Mouse (Mus musculus): ENCODE data around the gene Pou2f2.
"Not testable (repeated sequence)": the region's sequence is repeated elsewhere in the genome, so short reads cannot be mapped to it uniquely, and the experiment has no call there.

Pou2f2 gene

DNA sequence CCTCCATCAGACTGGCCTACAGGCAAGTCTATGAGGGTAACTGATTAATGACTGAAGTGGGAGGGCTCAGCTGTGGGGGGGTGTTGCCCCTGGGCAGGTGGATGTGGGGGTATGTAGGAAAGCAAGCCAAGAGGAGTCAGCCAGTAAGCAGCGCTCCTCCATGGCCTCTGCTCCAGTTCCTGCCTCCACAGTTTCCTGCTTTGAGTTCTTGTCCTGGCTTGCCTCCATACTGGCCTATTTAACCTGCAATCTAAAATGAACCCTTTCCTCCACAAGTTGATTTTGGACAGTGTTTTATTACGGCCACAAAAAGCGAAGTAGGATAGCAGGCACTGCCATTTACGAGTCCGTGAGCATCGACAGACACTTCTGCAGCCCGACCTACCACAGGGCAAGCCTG lies 112.2 kb downstream of the Pou2f2 start:
- no peak for DNase-seq (ENCODE audit: low spot score in 2 of 2)

DNA sequence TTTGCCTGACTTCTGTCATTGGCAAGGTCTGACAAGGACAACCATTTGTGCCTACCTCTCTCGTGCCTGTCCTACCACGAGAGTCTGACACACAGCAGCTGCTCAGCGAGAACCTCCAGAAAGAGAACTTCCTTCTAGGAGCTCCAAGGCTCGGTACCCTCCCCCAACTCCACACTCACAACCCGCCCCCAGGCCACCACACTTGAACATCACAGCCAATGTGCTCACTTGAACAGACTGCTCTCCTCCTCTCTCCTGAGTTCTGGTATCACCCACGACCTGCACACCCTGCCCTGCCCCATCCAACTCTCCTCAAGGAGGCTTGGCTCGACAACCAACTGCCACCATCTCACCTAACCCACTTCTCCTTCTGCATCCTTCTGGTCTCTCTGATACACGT lies 115.6 kb downstream of the Pou2f2 start:
- no peak for DNase-seq (ENCODE audit: low spot score in 2 of 2)

DNA sequence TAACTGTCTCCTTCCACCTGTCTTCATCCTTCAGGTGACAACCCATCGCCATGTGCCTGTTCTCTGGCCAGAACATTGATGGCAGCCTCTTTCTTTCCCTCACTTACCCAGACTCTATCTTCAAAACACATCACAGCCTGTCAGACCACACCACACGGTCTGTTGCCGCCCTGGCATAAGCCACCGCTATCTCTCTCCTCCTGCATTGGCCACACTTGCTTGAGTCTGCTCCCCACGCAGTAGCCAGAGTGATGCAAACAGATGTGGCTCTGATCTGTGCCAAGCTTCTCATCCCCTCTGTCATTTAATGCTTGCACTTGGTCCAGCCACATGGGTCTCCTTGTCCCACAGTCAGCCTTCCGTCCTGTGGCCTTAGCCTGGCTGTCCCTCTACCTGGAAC lies 116.2 kb downstream of the Pou2f2 start:
- DNase-seq (ENCODE audit: low spot score in 2 of 2) = no peak

DNA sequence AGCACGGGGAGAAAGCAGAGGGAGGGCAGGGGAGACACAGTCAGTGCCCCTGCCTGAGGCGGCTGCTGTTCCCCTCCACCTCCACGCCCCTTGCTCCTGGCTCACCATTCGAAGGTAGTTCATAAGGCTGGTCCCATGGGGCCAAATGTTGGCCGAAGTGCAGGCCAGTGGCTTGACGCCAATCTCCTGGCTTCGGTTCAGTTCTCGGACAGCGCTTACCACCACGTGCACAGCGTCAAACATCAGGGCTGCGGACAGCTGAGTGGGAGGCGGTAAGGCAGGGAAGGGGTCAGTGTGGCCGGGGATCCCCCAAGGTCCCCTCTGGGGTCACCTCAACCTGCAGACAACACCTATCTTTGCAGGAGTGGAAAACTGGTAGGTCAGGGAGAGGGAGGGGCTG lies 120.7 kb downstream of the Pou2f2 start:
- no peak for DNase-seq (ENCODE audit: low spot score in 2 of 2)

DNA sequence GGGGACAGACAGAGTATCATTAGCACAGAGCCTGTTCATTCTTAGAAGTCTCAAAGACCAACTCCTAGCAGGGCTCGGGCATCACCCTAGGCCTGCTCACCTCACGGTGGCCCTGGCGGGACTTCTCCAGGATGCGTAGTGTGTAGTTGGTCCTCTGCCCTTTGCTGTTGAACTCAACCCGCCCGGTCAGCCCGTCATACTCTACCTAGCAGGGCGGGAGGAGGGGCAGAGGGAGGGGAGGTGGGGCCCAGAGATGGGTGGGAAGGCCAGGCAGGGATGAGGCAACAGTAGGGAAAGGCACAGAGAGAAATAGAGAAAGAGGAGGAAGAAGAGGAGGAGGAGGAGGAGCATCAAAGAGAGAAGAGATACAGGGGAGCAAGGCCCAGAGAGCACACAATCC lies 121.1 kb downstream of the Pou2f2 start:
- no peak for DNase-seq (ENCODE audit: low spot score in 2 of 2)

DNA sequence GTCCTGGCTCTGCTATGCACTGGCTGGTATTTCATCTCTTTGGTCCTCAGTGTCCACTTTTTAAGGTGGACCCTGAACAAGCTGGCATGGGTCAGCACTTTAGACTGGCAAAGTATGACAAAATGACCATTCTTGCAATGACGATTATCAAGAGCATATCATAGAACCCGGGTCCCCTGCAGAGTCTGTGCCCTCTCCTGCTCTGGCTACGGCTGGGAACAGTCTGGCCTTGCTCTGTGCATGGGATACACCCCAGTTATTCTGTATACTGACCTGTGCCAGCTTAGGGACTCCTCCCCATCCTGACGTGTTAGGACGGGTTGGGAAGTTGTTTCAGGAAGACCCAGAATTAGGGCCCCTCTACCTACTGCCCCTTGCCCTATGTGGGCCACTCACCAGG lies 121.6 kb downstream of the Pou2f2 start:
- DNase-seq (ENCODE audit: low spot score in 2 of 2) = no peak

DNA sequence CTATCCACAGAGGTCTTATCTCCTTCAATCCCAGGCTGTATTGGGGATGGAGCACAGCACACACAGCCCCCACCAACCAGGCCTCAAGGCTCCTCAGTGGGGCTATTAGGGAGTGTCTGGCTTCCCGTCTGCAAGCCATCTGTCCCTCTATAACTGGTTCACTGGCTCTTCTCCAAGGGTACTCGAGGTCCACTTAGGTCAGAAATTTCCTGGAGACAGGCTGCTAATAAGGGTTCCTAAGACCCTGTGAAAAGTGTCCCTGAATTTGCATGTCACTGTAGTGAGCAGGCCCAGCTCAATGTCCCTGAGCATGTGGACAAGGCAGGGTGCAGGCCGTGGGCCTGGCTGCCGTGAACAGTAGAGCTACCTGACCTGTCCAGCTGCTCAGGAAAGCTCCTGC lies 122.6 kb downstream of the Pou2f2 start:
- DNase-seq (ENCODE audit: low spot score in 2 of 2) = no peak

DNA sequence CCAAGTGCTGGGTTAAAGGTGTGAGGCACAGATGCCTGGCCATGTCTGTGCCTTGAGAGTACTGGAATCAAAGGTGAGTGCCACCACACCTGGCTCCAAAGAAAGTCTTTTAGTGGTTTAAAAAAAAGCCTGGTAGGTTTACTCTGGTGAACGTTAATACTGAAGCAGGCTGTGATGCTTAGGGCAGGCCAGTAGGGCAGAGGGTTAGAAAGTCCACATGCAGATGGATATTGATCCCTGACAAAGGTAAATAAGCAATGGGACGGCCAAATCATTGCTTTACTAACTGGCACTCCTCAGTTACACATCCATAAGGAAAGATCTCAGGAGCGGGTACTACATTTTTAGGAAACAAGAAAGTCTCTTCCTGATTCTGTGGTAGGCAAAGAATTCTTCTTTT lies 126.9 kb downstream of the Pou2f2 start:
- no peak for DNase-seq (ENCODE audit: low spot score in 2 of 2)

DNA sequence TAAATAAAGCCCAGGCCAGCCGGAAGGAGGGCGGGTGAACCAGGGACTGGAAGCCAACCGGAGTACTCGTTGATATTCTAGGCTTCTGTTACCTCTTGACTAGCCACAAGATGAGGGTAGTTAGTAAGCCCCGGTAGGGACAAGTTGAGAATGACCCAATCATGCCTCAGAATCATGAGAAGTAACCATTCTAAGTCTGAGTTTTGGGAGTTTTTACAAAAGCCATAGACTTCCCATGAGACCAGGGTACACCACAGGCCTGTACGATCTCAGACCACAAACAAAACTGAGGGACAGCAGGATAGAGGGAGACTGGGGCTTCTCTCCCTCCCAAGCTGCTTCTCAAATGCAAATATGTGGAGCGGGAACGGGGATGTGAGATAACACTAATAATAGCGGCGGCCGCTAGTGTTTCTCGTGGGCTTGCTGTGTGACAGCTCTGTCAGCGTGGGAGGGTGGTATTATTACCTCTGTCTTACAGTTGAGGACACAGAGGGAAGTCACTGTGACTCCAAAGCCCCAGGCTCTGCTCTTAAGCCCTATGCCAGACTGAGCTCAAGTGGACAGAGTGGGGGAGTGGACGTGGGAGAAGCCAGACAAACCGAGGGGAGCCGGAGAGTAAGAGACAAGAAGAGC lies 130.1 kb downstream of the Pou2f2 start:
- no peak for DNase-seq (ENCODE audit: low spot score in 2 of 2)

DNA sequence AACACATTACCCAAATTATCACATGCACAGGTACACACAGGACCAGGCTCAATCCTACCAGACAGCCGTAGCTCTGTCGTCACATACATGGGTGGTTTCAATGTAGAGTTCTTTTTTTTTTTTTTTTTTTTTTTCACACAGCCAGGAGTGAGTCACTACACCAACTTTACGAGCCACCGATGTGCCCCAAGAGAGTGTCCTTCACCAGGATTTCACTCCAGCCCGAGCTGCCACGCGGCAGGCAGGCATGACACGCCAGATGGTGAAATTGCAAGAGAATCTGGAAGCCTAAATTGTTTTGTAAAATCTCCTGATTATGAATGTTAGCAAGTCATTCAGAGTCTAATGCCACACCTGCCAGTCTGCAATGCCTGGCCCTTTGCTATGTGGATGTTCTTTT lies 132.2 kb downstream of the Pou2f2 start:
- DNase-seq (ENCODE audit: low spot score in 2 of 2) = no peak

DNA sequence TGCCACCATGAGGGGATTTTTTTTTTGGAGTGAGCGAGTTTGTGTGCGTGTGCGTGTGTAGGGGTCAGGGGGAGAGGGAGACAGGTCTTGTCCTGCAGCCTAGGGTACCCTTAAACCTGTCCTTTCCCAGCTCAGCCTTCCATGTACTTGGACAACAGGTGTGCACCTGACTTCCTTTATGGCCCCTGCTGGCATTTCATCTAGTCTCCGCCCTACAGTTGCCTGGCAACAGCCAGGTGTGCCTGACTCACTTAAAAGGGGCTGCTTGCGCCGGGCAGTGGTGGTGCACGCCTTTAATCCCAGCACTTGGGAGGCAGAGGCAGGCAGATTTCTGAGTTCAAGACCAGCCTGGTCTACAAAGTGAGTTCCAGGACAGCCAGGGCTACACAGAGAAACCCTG lies 134.9 kb downstream of the Pou2f2 start:
- not testable (repeated sequence) for DNase-seq (ENCODE audit: low spot score in 2 of 2)

DNA sequence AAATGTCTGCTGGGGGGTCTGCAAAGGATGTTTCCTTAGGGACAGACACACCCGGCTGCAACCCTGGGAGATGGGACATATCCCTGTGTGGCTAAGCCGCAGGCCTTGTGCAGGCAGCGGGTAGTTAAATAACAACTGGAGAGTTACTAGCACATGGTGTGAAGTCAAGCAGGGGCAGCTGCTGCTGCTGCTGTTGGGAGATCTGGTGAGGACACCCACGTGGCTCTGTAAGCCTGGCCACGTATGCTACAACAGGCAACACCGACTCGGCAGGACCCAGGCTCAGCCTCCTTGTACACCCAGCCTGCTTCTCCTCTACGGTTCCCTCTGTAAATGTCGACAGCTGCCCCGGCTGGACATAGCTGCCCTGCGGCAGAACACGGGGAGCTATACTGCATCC lies 137.6 kb downstream of the Pou2f2 start:
- no peak for DNase-seq (ENCODE audit: low spot score in 2 of 2)

Measured in spleen, postnatal 14 days (tissue).